Mouse (Mus musculus): ENCODE results near the gene Whrn. TPM values are rescaled to one million over a fixed set of nuclear protein-coding genes. Genes with fewer than 3 reads are reported as not detected.

Gene Whrn
- total and polyA plus RNA-seq, 2 experiments: 0.37 to 0.89 TPM

- Histone ChIP-seq H3K9ac (ENCODE audit: low read depth, low read length) (no peak overlapping the region), H3K27me3 (ENCODE audit: control insufficient read depth, insufficient read depth, low read length) (no peaks in the 10 kb centered on the region), H3K4me1 (ENCODE audit: control insufficient read depth, insufficient read depth, low read length) (no peaks in the 10 kb centered on the region), H3K79me2 (ENCODE audit: control insufficient read depth, insufficient read depth, low read length) (no peaks in the 10 kb centered on the region), H3K36me3 (ENCODE audit: control insufficient read depth, insufficient read depth, low read length) (no peaks in the 10 kb centered on the region), H3K4me3 (ENCODE audit: insufficient read depth, low read depth, low read length) (no peak overlapping the region), H3K27ac (replicated peaks; ENCODE audit: insufficient read depth, low read depth, low read length) (no peak overlapping the region)
- TF ChIP-seq POLR2A (IDR thresholded peaks at IDR 0.05; ENCODE audit: extremely low read depth, insufficient read depth, low read length) (no peak), CTCF (IDR thresholded peaks at IDR 0.05; ENCODE audit: low read depth, low read length) (0 out of 2 replicates have a peak, but pooled peaks have one; percentile 9)
- 71% methylated on average over 7 of the region's 7 CpGs for WGBS
- no peak for DNase-seq (ENCODE audit: extremely low read depth, low read depth, low spot score)
Observed at GRCm38 (mm10) chr4:63377483-63377882, 118.3 kb downstream of the Whrn start.

GRCm38 (mm10) chr4:63375367-63375766 is 120.4 kb downstream of the Whrn start:
- no peak overlapping the region for H3K9ac ChIP-seq (ENCODE audit: low read depth, low read length)
- H3K27ac ChIP-seq (replicated peaks; ENCODE audit: insufficient read depth, low read depth, low read length): no peak overlapping the region
- H3K27me3 ChIP-seq (ENCODE audit: control insufficient read depth, insufficient read depth, low read length): no peaks in the 10 kb centered on the region
- H3K79me2 ChIP-seq (ENCODE audit: control insufficient read depth, insufficient read depth, low read length): no peaks in the 10 kb centered on the region
- no peak for DNase-seq (ENCODE audit: extremely low read depth, low read depth, low spot score)
- WGBS: 71% methylated on average over 1 of the region's 1 CpGs
- no peak overlapping the region for H3K4me3 ChIP-seq (ENCODE audit: insufficient read depth, low read depth, low read length)
- no peak for TF ChIP-seq POLR2A (IDR thresholded peaks at IDR 0.05; ENCODE audit: extremely low read depth, insufficient read depth, low read length)
- TF ChIP-seq CTCF (IDR thresholded peaks at IDR 0.05; ENCODE audit: low read depth, low read length): no peak
- H3K36me3 ChIP-seq (ENCODE audit: control insufficient read depth, insufficient read depth, low read length): no peaks in the 10 kb centered on the region
- H3K4me1 ChIP-seq (ENCODE audit: control insufficient read depth, insufficient read depth, low read length): no peaks in the 10 kb centered on the region

GRCm38 (mm10) chr4:63374331-63374730 is 121.5 kb downstream of the Whrn start:
- Histone ChIP-seq H3K9ac (ENCODE audit: low read depth, low read length) (no peak overlapping the region), H3K79me2 (ENCODE audit: control insufficient read depth, insufficient read depth, low read length) (no peaks in the 10 kb centered on the region), H3K4me1 (ENCODE audit: control insufficient read depth, insufficient read depth, low read length) (no peaks in the 10 kb centered on the region), H3K36me3 (ENCODE audit: control insufficient read depth, insufficient read depth, low read length) (no peaks in the 10 kb centered on the region), H3K4me3 (ENCODE audit: insufficient read depth, low read depth, low read length) (no peak overlapping the region), H3K27ac (replicated peaks; ENCODE audit: insufficient read depth, low read depth, low read length) (no peak overlapping the region), H3K27me3 (ENCODE audit: control insufficient read depth, insufficient read depth, low read length) (no peaks in the 10 kb centered on the region)
- 86% methylated on average over 12 of the region's 12 CpGs for WGBS
- TF ChIP-seq POLR2A (IDR thresholded peaks at IDR 0.05; ENCODE audit: extremely low read depth, insufficient read depth, low read length) (no peak), CTCF (IDR thresholded peaks at IDR 0.05; ENCODE audit: low read depth, low read length) (no peak)
- DNase-seq (ENCODE audit: extremely low read depth, low read depth, low spot score): no peak

- Histone ChIP-seq H3K27me3 (ENCODE audit: control insufficient read depth, insufficient read depth, low read length) (no peaks in the 10 kb centered on the region), H3K79me2 (ENCODE audit: control insufficient read depth, insufficient read depth, low read length) (no peaks in the 10 kb centered on the region), H3K36me3 (ENCODE audit: control insufficient read depth, insufficient read depth, low read length) (no peaks in the 10 kb centered on the region), H3K4me3 (ENCODE audit: insufficient read depth, low read depth, low read length) (no peak overlapping the region), H3K27ac (replicated peaks; ENCODE audit: insufficient read depth, low read depth, low read length) (no peak overlapping the region), H3K4me1 (ENCODE audit: control insufficient read depth, insufficient read depth, low read length) (no peaks in the 10 kb centered on the region), H3K9ac (ENCODE audit: low read depth, low read length) (no peak overlapping the region)
- WGBS: 89% methylated on average over 8 of the region's 8 CpGs
- no peak for TF ChIP-seq POLR2A (IDR thresholded peaks at IDR 0.05; ENCODE audit: extremely low read depth, insufficient read depth, low read length)
- no peak for TF ChIP-seq CTCF (IDR thresholded peaks at IDR 0.05; ENCODE audit: low read depth, low read length)
- no peak for DNase-seq (ENCODE audit: extremely low read depth, low read depth, low spot score)
Observed at GRCm38 (mm10) chr4:63373404-63373803, 122.4 kb downstream of the Whrn start.

- H3K9ac ChIP-seq (ENCODE audit: low read depth, low read length): no peak overlapping the region
- peak; percentile 45 for DNase-seq (ENCODE audit: extremely low read depth, low read depth, low spot score)
- H3K36me3 ChIP-seq (ENCODE audit: control insufficient read depth, insufficient read depth, low read length): no peaks in the 10 kb centered on the region
Observed at GRCm38 (mm10) chr4:63371890-63372289, 123.9 kb downstream of the Whrn start.

GRCm38 (mm10) chr4:63370897-63371296 is 124.9 kb downstream of the Whrn start:
- H3K4me1 ChIP-seq (ENCODE audit: control insufficient read depth, insufficient read depth, low read length): peaks cover 2% of the 10 kb centered on the region; the same call in 1 of the 2 replicates
- H3K27me3 ChIP-seq (ENCODE audit: control insufficient read depth, insufficient read depth, low read length): no peaks in the 10 kb centered on the region
- 73% methylated on average over 7 of the region's 7 CpGs for WGBS
- TF ChIP-seq POLR2A (IDR thresholded peaks at IDR 0.05; ENCODE audit: extremely low read depth, insufficient read depth, low read length) (no peak), CTCF (IDR thresholded peaks at IDR 0.05; ENCODE audit: low read depth, low read length) (no peak)
- no peak overlapping the region for H3K9ac ChIP-seq (ENCODE audit: low read depth, low read length)
- H3K4me3 ChIP-seq (ENCODE audit: insufficient read depth, low read depth, low read length): no peak overlapping the region
- H3K79me2 ChIP-seq (ENCODE audit: control insufficient read depth, insufficient read depth, low read length): no peaks in the 10 kb centered on the region
- DNase-seq (ENCODE audit: extremely low read depth, low read depth, low spot score): no peak
- H3K27ac ChIP-seq (replicated peaks; ENCODE audit: insufficient read depth, low read depth, low read length): no peak overlapping the region
- no peaks in the 10 kb centered on the region for H3K36me3 ChIP-seq (ENCODE audit: control insufficient read depth, insufficient read depth, low read length)

More at GRCm38 (mm10) chr4:63371890-63372289, 123.9 kb downstream of the Whrn start:
- no peaks in the 10 kb centered on the region for H3K4me1 ChIP-seq (ENCODE audit: control insufficient read depth, insufficient read depth, low read length)
- 34% methylated on average over 3 of the region's 3 CpGs for WGBS
- no peaks in the 10 kb centered on the region for H3K79me2 ChIP-seq (ENCODE audit: control insufficient read depth, insufficient read depth, low read length)
- H3K27me3 ChIP-seq (ENCODE audit: control insufficient read depth, insufficient read depth, low read length): no peaks in the 10 kb centered on the region
- H3K27ac ChIP-seq (replicated peaks; ENCODE audit: insufficient read depth, low read depth, low read length): no peak overlapping the region
- no peak overlapping the region for H3K4me3 ChIP-seq (ENCODE audit: insufficient read depth, low read depth, low read length)
- no peak for TF ChIP-seq POLR2A (IDR thresholded peaks at IDR 0.05; ENCODE audit: extremely low read depth, insufficient read depth, low read length)
- TF ChIP-seq CTCF (IDR thresholded peaks at IDR 0.05; ENCODE audit: low read depth, low read length): peak; percentile 67
